Mouse (Mus musculus) limb, embryonic 11.5 days (tissue): ENCODE measurements around the gene Sp4. TPM values are rescaled to one million over a fixed set of nuclear protein-coding genes. Genes with fewer than 3 reads are reported as not detected.

Experiments
- ATAC-seq: fragments of 200-750 bp; cut with Nextera tagmentation; 2 replicates; pipeline ENCODE4 v1.8.0; 2017; ENCODE audit warnings: low read depth; ENCODE audit not compliant: insufficient number of reproducible peaks, low FRiP score, low TSS enrichment
- DNase-seq: peaks from one replicate; pipeline ENCODE4 v3.0.0-alpha.2; 2015; ENCODE audit warnings: low spot score
- H3K27ac ChIP-seq: fragments of 300-500 bp; sonication (generic); replicated peaks from 2 replicates; pipeline ENCODE4 v1.5.1; 2014; ENCODE audit warnings: low read depth, mild to moderate bottlenecking, low read length
- H3K27me3 ChIP-seq: fragments of 300-500 bp; sonication (generic); 2 replicates; pipeline ENCODE4 v1.6.1; 2014; ENCODE audit warnings: mild to moderate bottlenecking, low read length, mixed read lengths; ENCODE audit not compliant: control insufficient read depth, insufficient read depth
- H3K36me3 ChIP-seq: fragments of 300-500 bp; sonication (generic); 2 replicates; pipeline ENCODE4 v1.6.1; 2014; ENCODE audit warnings: mild to moderate bottlenecking, low read length, moderate library complexity, mixed read lengths; ENCODE audit not compliant: control insufficient read depth, insufficient read depth
- H3K4me1 ChIP-seq: fragments of 300-500 bp; sonication (generic); 2 replicates; pipeline ENCODE4 v1.6.1; 2014; ENCODE audit warnings: low read length, mixed read lengths; ENCODE audit not compliant: control insufficient read depth, insufficient read depth
- H3K4me2 ChIP-seq: fragments of 300-500 bp; sonication (generic); 2 replicates; pipeline ENCODE4 v1.6.1; 2014; ENCODE audit warnings: low read depth, mild to moderate bottlenecking, moderate library complexity; ENCODE audit not compliant: severe bottlenecking
- H3K4me3 ChIP-seq: fragments of 300-500 bp; sonication (generic); 2 replicates; pipeline ENCODE4 v1.5.1; 2014; ENCODE audit warnings: low read depth, low read length
- H3K9ac ChIP-seq: fragments of 300-500 bp; sonication (generic); 2 replicates; pipeline ENCODE4 v1.6.1; 2014; ENCODE audit warnings: mild to moderate bottlenecking, low read length
- H3K9me3 ChIP-seq: fragments of 300-500 bp; sonication (generic); 2 replicates; pipeline ENCODE4 v1.6.1; 2016; ENCODE audit warnings: low read length; ENCODE audit not compliant: control insufficient read depth
- WGBS: fragments of 180-500 bp; shearing (Covaris S2); extraction: QIAGEN DNeasy Blood & Tissue Kit; methylation state at CpG from one replicate; pipeline ENCODE4 v1.1.7; 2014; 5-methylcytosine and 5-hydroxymethylcytosine counted together
- polyA plus RNA-seq: library from polyadenylated mRNA; unstranded; fragments of >200 nt; fragmentation: Nextera tagmentation; extraction: Ambion mirVana; gene quantifications from 2 replicates; pipeline ENCODE4 v1.2.1, GENCODE M21; 2014

The Sp4 gene
- polyA plus RNA-seq, 1 experiment from 2014 or later: 20.7 TPM

- peaks cover 4% of the 10 kb centered on the region; the same call in 1 of the 2 replicates for H3K4me1 ChIP-seq
- H3K27me3 ChIP-seq: no peaks in the 10 kb centered on the region
- WGBS: 24% methylated on average over 1 of the region's 1 CpGs
- ATAC-seq (peak; percentile 77), DNase-seq (peak; percentile 39)
- no peak overlapping the region for H3K4me3 ChIP-seq
- no peak overlapping the region for H3K4me2 ChIP-seq
- H3K9me3 ChIP-seq: no peaks in the 10 kb centered on the region
- H3K9ac ChIP-seq: no peak overlapping the region
- H3K27ac ChIP-seq: no peak overlapping the region
- no peaks in the 10 kb centered on the region for H3K36me3 ChIP-seq
Measured at GRCm38 (mm10) chr12:118255292-118255782, 45.9 kb downstream of the Sp4 start.

GRCm38 (mm10) chr12:118221182-118221581 is 80.1 kb downstream of the Sp4 start:
- no peak for DNase-seq
- H3K4me3 ChIP-seq: no peak overlapping the region
- H3K9ac ChIP-seq: no peak overlapping the region
- H3K9me3 ChIP-seq: no peaks in the 10 kb centered on the region
- no peak overlapping the region for H3K4me2 ChIP-seq
- no peak for ATAC-seq
- H3K27ac ChIP-seq: no peak overlapping the region
- no peaks in the 10 kb centered on the region for H3K4me1 ChIP-seq
- no peaks in the 10 kb centered on the region for H3K36me3 ChIP-seq
- 61% methylated on average over 3 of the region's 3 CpGs for WGBS
- H3K27me3 ChIP-seq: no peaks in the 10 kb centered on the region

GRCm38 (mm10) chr12:118220062-118220461 is 81.2 kb downstream of the Sp4 start:
- no peak overlapping the region for H3K9ac ChIP-seq
- no peaks in the 10 kb centered on the region for H3K9me3 ChIP-seq
- H3K27ac ChIP-seq: no peak overlapping the region
- no peaks in the 10 kb centered on the region for H3K27me3 ChIP-seq
- no peaks in the 10 kb centered on the region for H3K36me3 ChIP-seq
- no peak overlapping the region for H3K4me3 ChIP-seq
- ATAC-seq (no peak), DNase-seq (no peak)
- no peak overlapping the region for H3K4me2 ChIP-seq
- H3K4me1 ChIP-seq: no peaks in the 10 kb centered on the region

GRCm38 (mm10) chr12:118212163-118212562 is 89.1 kb downstream of the Sp4 start:
- no peak overlapping the region for H3K27ac ChIP-seq
- WGBS: 87% methylated on average over 2 of the region's 2 CpGs
- ATAC-seq (no peak), DNase-seq (no peak)
- no peak overlapping the region for H3K4me2 ChIP-seq
- no peaks in the 10 kb centered on the region for H3K27me3 ChIP-seq
- no peaks in the 10 kb centered on the region for H3K36me3 ChIP-seq
- no peak overlapping the region for H3K4me3 ChIP-seq
- H3K4me1 ChIP-seq: no peaks in the 10 kb centered on the region
- H3K9ac ChIP-seq: no peak overlapping the region
- no peaks in the 10 kb centered on the region for H3K9me3 ChIP-seq

DNA sequence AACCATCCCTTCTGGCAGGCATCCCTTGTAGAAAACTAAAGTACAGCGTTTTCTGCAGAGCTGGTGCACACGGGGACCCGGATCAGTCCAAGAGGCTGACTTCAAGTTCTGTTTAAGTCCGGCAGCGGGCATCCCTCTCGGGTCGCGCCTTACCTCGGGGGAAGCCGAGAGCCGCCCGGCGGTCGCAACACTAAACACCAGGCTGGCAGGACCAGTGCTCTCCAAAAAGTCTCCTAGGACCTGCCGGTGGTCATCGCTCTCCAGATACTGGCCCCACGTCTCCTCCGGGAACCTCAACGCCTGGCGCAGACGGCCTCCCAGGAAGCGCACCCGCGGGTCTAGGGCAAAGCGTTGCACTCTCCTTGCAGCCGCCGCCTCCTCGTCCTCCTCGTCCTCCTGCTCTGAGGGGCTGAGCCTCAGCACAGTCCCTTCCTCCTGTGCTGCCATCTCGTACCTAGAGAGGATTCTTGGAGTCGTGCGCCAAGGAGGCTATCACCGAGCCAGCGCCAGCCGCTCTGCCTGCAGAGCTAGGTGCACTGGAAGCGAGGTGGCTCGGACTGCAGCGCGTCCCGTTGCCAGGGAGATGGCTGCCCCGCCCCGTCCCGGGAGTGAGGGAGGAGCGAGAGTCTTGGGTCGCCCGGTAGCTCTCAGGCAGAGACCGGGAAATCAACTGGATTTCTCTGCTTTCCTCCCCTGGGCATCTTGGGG is 102.7 kb downstream of the Sp4 start, which contains the start of gene Dnah11:
TSS of gene Dnah11 (minus strand) at position 658 of the 708 bp plus-strand sequence.
- Histone ChIP-seq H3K4me3 (peak within 1 kb of the TSS; percentile 40), H3K27ac (no peak within 1 kb of the TSS), H3K4me1 (no peaks in the 10 kb centered on the region), H3K9me3 (no peaks in the 10 kb centered on the region), H3K36me3 (no peaks in the 10 kb centered on the region), H3K4me2 (peak within 1 kb of the TSS; percentile 97), H3K27me3 (peaks cover 11% of the 10 kb centered on the region), H3K9ac (no peak within 1 kb of the TSS)
- peak; percentile 92 for ATAC-seq
- under 1% methylated on average over 47 of the region's 47 CpGs for WGBS
- peak; percentile 88 for DNase-seq

DNA sequence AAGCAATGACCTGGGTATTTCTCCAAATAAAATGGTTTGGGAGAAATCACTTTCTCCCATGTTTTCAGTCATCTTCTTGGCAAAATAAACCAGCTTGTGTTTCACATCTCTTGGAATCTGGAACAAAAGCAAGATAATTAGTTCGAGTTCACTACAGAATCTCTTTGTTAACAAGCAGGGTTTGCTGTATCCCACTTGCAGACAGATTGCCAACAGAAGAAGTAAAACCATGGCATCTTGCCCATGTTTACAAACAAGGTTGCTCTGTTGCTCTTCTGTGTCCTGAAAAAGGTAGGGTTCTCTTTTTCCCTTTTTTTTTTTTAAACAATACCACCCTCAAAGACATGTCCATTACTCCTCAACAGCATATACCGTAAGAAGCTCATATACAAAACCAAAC is 104.7 kb downstream of the Sp4 start:
- DNase-seq (no peak), ATAC-seq (no peak)
- H3K36me3 ChIP-seq: no peaks in the 10 kb centered on the region
- H3K4me2 ChIP-seq: no peak overlapping the region
- no peaks in the 10 kb centered on the region for H3K9me3 ChIP-seq
- WGBS: 78% methylated on average over 2 of the region's 2 CpGs
- H3K4me3 ChIP-seq: no peak overlapping the region
- H3K9ac ChIP-seq: no peak overlapping the region
- no peak overlapping the region for H3K27ac ChIP-seq
- H3K27me3 ChIP-seq: peaks cover 11% of the 10 kb centered on the region
- no peaks in the 10 kb centered on the region for H3K4me1 ChIP-seq

- H3K36me3 ChIP-seq: no peaks in the 10 kb centered on the region
- ATAC-seq (no peak), DNase-seq (no peak)
- H3K4me2 ChIP-seq: no peak overlapping the region
- WGBS: 78% methylated on average over 3 of the region's 3 CpGs
- H3K9ac ChIP-seq: no peak overlapping the region
- no peaks in the 10 kb centered on the region for H3K9me3 ChIP-seq
- no peak overlapping the region for H3K27ac ChIP-seq
- H3K4me3 ChIP-seq: no peak overlapping the region
- 0 out of 2 replicates have a peak, but pooled peaks cover 3% of the 10 kb centered on the region for H3K4me1 ChIP-seq
- no peaks in the 10 kb centered on the region for H3K27me3 ChIP-seq
Measured at GRCm38 (mm10) chr12:118189535-118189934, 111.7 kb downstream of the Sp4 start.

- ATAC-seq (no peak), DNase-seq (no peak)
- Histone ChIP-seq H3K4me3 (no peak overlapping the region), H3K9ac (no peak overlapping the region), H3K9me3 (no peaks in the 10 kb centered on the region), H3K4me1 (0 out of 2 replicates have a peak, but pooled peaks cover 3% of the 10 kb centered on the region), H3K4me2 (no peak overlapping the region), H3K27ac (no peak overlapping the region), H3K36me3 (no peaks in the 10 kb centered on the region), H3K27me3 (no peaks in the 10 kb centered on the region)
- WGBS: 64% methylated on average over 2 of the region's 2 CpGs
Measured at GRCm38 (mm10) chr12:118187663-118188062, 113.6 kb downstream of the Sp4 start.
